Mouse (Mus musculus): ENCODE results near the gene Celf2. TPM values are rescaled to one million over a fixed set of nuclear protein-coding genes. Genes with fewer than 3 reads are reported as not detected.

Celf2 gene
- polyA plus RNA-seq, 1 experiment from 2014 or later: 131 TPM

DNA sequence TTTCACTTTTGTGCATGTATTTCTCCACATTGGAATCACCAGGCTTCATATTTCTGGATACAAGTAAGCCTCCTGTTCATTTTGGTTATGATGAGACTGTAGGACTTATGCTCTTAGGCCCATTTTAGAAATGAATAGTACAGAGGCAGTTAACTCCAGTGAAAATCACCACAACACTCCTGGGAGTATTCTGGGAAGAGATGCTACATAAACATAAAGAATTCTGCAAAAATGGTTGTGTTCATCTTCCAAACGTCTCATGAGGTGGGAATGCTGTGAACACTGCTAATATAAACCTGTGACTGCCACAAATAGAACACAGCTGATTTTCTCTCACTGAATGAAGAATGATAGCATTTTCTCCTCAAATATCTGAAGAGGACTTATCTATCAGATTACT is 130.6 kb downstream of the Celf2 start:
- Histone ChIP-seq H3K4me2 (replicated peaks) (no peak overlapping the region), H3K9ac (replicated peaks) (no peak overlapping the region), H3K36me3 (no peaks in the 10 kb centered on the region), H3K4me3 (no peak overlapping the region), H3K27ac (replicated peaks) (no peak overlapping the region), H3K4me1 (no peaks in the 10 kb centered on the region), H3K27me3 (no peaks in the 10 kb centered on the region), H3K9me3 (no peaks in the 10 kb centered on the region)
- 50% methylated on average over 1 of the region's 1 CpGs for WGBS
- ATAC-seq (ENCODE audit: low FRiP score, low read depth): no peak

DNA sequence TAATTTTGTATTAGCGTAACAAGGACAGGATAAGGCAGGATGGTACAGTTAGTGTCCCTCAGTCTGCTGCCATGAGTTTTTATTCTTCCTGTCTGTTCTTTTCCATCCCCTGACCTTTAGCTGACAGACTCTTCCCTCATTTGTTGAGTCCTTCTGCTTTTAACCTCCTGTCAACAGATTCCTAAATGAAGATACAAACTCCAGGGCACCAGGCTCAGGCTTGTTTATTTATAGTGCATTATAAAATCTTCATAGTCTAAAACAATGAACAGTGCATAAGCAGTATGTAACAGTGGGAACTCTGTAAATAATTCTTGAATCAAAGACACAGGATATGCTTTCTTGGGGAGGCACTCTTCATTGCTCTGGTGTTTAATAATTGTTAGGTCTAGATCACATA is 131.5 kb downstream of the Celf2 start:
- Histone ChIP-seq H3K27ac (replicated peaks) (no peak overlapping the region), H3K9ac (replicated peaks) (no peak overlapping the region), H3K9me3 (no peaks in the 10 kb centered on the region), H3K36me3 (no peaks in the 10 kb centered on the region), H3K4me2 (replicated peaks) (no peak overlapping the region), H3K4me3 (no peak overlapping the region), H3K4me1 (no peaks in the 10 kb centered on the region), H3K27me3 (no peaks in the 10 kb centered on the region)
- 95% methylated on average over 1 of the region's 1 CpGs for WGBS
- ATAC-seq (ENCODE audit: low FRiP score, low read depth): no peak

DNA sequence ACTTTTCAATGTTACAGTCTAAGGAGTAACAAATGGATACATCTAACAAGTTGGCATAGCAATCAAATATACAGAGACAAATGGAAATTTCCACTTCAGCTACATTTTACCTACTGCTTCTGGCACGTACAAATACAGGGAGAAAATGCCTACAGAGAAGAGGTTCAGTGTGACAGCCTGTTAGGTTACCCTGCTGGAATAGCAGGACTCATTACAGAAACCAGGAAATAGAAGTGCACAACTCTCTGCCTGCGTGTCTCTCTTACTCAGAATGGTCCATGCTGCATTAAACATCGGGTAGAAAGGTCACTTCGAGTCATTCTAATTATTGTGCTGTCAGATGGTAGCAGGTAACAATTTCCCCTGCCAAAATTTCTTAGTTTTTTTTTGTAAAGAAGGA is 141.6 kb downstream of the Celf2 start:
- ATAC-seq (ENCODE audit: low FRiP score, low read depth): no peak
- H3K4me3 ChIP-seq: no peak overlapping the region
- H3K9me3 ChIP-seq: no peaks in the 10 kb centered on the region
- WGBS: 87% methylated on average over 4 of the region's 4 CpGs
- no peak overlapping the region for H3K9ac ChIP-seq (replicated peaks)
- H3K4me2 ChIP-seq (replicated peaks): no peak overlapping the region
- H3K27me3 ChIP-seq: no peaks in the 10 kb centered on the region
- H3K27ac ChIP-seq (replicated peaks): no peak overlapping the region
- no peaks in the 10 kb centered on the region for H3K4me1 ChIP-seq
- no peaks in the 10 kb centered on the region for H3K36me3 ChIP-seq

- H3K4me1 ChIP-seq: no peaks in the 10 kb centered on the region
- no peaks in the 10 kb centered on the region for H3K9me3 ChIP-seq
- no peak overlapping the region for H3K27ac ChIP-seq (replicated peaks)
- no peak overlapping the region for H3K4me3 ChIP-seq
- no peak for ATAC-seq (ENCODE audit: low FRiP score, low read depth)
- WGBS: 58% methylated on average over 5 of the region's 5 CpGs
- H3K4me2 ChIP-seq (replicated peaks): no peak overlapping the region
- no peaks in the 10 kb centered on the region for H3K27me3 ChIP-seq
- H3K9ac ChIP-seq (replicated peaks): no peak overlapping the region
- H3K36me3 ChIP-seq: no peaks in the 10 kb centered on the region
Measured at GRCm38 (mm10) chr2:7359557-7359956, 149.8 kb downstream of the Celf2 start.

GRCm38 (mm10) chr2:7358816-7359215 is 150.5 kb downstream of the Celf2 start:
- 70% methylated on average over 3 of the region's 3 CpGs for WGBS
- H3K9ac ChIP-seq (replicated peaks): no peak overlapping the region
- no peak overlapping the region for H3K4me2 ChIP-seq (replicated peaks)
- H3K27ac ChIP-seq (replicated peaks): no peak overlapping the region
- no peak overlapping the region for H3K4me3 ChIP-seq
- H3K4me1 ChIP-seq: no peaks in the 10 kb centered on the region
- no peaks in the 10 kb centered on the region for H3K27me3 ChIP-seq
- no peaks in the 10 kb centered on the region for H3K36me3 ChIP-seq
- ATAC-seq (ENCODE audit: low FRiP score, low read depth): no peak
- no peaks in the 10 kb centered on the region for H3K9me3 ChIP-seq

DNA sequence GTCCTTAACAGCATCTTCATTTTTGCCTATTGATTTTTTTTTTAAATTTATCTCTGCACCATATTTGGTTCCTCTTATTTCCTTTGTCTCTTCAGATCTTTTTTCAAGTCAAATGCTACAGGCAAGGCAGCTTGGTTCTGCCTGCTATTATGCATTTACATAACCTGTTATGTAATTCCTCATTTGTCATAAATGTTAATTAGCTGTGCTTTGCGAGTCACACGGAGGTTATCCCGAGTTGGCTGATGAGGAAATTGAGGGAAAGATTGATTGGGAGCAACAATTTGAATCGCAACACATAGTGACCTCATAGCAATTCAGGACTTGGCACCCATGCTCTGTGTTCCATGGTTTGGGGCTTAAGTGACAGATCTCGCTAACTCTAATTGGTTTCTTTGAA is 158.1 kb downstream of the Celf2 start:
- H3K27ac ChIP-seq (replicated peaks): no peak overlapping the region
- H3K9ac ChIP-seq (replicated peaks): no peak overlapping the region
- ATAC-seq (ENCODE audit: low FRiP score, low read depth): no peak
- H3K36me3 ChIP-seq: no peaks in the 10 kb centered on the region
- H3K4me3 ChIP-seq: no peak overlapping the region
- no peaks in the 10 kb centered on the region for H3K27me3 ChIP-seq
- H3K4me1 ChIP-seq: no peaks in the 10 kb centered on the region
- H3K9me3 ChIP-seq: no peaks in the 10 kb centered on the region
- H3K4me2 ChIP-seq (replicated peaks): no peak overlapping the region
- WGBS: 93% methylated on average over 5 of the region's 5 CpGs

DNA sequence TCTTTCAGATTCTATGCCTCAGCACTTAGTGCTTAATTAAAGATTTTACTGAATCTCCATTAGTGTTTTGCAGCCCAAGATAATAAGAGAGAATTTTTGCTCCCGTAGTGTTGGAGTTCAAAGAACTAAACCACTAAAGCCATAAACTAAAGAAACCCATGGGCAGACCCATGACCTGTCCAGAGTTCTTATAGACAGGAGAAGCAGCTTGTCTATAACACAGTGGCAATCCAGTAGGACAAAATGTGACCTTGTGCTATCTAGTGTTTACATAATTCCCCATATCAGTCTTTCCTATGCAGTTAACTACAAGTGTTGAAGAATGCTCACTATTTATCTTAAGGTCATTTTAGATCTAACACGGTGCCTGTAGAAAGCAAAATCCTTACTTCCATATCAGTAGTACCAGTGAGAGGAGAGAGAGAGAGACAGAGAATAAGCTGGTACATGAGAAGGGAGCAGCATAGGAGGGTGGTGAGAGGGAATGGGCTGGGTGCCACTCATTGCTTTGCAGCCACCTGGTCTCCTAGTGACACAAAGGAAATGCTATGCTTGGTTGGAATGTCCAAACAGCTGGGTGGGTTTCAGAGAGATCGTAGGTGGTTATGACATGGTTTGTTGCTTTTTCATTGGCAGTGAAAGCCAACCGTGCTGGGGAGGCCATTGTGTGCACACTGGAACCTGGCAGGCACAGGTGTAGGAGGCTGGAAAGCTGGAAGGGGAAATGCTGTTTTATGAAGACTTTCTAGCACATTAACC is 162.5 kb downstream of the Celf2 start:
- Histone ChIP-seq H3K4me3 (no peak overlapping the region), H3K4me1 (no peaks in the 10 kb centered on the region), H3K27ac (replicated peaks) (no peak overlapping the region), H3K4me2 (replicated peaks) (no peak overlapping the region), H3K9ac (replicated peaks) (no peak overlapping the region), H3K9me3 (no peaks in the 10 kb centered on the region), H3K36me3 (no peaks in the 10 kb centered on the region), H3K27me3 (no peaks in the 10 kb centered on the region)
- WGBS: 90% methylated on average over 4 of the region's 4 CpGs
- no peak for ATAC-seq (ENCODE audit: low FRiP score, low read depth)

GRCm38 (mm10) chr2:7344951-7345350 is 164.4 kb downstream of the Celf2 start:
- Histone ChIP-seq H3K36me3 (no peaks in the 10 kb centered on the region), H3K9ac (replicated peaks) (no peak overlapping the region), H3K4me1 (no peaks in the 10 kb centered on the region), H3K27ac (replicated peaks) (no peak overlapping the region), H3K27me3 (no peaks in the 10 kb centered on the region), H3K4me3 (no peak overlapping the region), H3K9me3 (no peaks in the 10 kb centered on the region), H3K4me2 (replicated peaks) (no peak overlapping the region)
- no peak for ATAC-seq (ENCODE audit: low FRiP score, low read depth)
- 93% methylated on average over 2 of the region's 2 CpGs for WGBS

- ATAC-seq (ENCODE audit: low FRiP score, low read depth): no peak
- Histone ChIP-seq H3K27me3 (no peaks in the 10 kb centered on the region), H3K4me3 (no peak overlapping the region), H3K9ac (replicated peaks) (no peak overlapping the region), H3K4me1 (no peaks in the 10 kb centered on the region), H3K9me3 (no peaks in the 10 kb centered on the region), H3K27ac (replicated peaks) (no peak overlapping the region), H3K4me2 (replicated peaks) (no peak overlapping the region), H3K36me3 (no peaks in the 10 kb centered on the region)
- WGBS: 48% methylated on average over 8 of the region's 8 CpGs
Measured at GRCm38 (mm10) chr2:7342911-7343478, 166.4 kb downstream of the Celf2 start.

DNA sequence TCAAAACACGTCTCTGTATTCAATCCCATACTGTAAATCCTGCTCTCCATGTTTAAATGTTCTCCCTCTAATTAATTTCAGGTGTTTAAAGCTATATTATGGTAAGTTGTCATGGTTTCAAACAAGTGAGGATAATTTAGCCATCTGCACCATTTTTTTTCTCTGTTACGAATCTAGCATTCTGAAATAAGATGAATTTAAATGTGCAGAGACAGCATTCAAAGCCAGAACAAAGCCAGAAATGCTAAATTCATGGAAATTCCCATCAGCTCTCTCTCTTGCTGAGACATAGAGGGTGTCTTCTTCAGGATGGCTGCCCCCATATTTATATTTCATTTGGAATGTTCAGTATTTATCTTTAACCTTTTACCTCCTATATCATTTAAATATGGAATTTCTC is 174.5 kb downstream of the Celf2 start:
- no peaks in the 10 kb centered on the region for H3K9me3 ChIP-seq
- no peak overlapping the region for H3K4me3 ChIP-seq
- H3K4me2 ChIP-seq (replicated peaks): no peak overlapping the region
- no peak overlapping the region for H3K9ac ChIP-seq (replicated peaks)
- no peaks in the 10 kb centered on the region for H3K27me3 ChIP-seq
- H3K4me1 ChIP-seq: no peaks in the 10 kb centered on the region
- no peak for ATAC-seq (ENCODE audit: low FRiP score, low read depth)
- no peaks in the 10 kb centered on the region for H3K36me3 ChIP-seq
- WGBS: 84% methylated on average over 2 of the region's 2 CpGs
- H3K27ac ChIP-seq (replicated peaks): no peak overlapping the region

DNA sequence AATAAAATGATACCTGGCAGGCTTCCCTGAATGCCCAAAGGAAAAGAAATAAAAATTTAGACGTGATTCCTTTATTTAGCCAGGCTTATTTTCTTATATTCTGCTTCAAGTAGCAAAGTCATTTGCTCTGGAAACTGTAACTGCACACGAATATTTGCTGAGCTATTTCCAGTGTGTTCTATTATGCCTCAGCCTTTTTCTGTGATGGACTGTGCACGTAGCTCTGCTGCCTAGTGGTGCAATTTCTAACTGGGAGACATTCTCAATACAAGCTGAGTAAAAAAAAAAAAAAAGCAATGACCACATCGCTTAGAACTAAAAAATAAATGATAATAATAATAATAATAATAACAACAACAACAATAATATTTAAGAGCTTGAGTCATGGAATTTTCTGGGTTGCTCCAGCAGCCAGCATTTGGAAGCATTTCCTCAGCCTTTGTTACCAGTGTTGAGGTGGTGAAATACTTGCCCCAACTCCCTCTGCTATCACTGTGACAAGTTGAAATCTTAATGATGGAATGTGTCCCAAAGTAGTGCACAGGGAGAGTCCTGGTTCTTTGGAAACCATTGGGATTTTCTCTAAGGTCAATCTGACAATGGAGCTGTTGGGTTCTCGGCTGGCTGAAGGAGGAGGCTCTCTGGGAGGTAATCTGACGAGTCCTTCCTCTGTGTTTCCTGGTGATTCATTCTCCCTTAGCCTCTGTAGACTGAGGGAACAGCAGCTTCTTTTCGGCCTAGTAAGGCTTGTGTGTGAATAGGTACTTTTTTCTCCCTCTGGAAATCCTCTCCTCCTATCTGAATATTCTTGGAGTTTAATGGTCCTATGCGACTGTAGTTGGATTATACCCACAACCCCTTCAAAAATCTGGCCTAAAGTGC is 181.1 kb downstream of the Celf2 start:
- no peak overlapping the region for H3K27ac ChIP-seq (replicated peaks)
- H3K4me2 ChIP-seq (replicated peaks): no peak overlapping the region
- H3K27me3 ChIP-seq: no peaks in the 10 kb centered on the region
- no peaks in the 10 kb centered on the region for H3K4me1 ChIP-seq
- no peak overlapping the region for H3K4me3 ChIP-seq
- no peak overlapping the region for H3K9ac ChIP-seq (replicated peaks)
- 70% methylated on average over 8 of the region's 8 CpGs for WGBS
- no peak for ATAC-seq (ENCODE audit: low FRiP score, low read depth)
- H3K36me3 ChIP-seq: no peaks in the 10 kb centered on the region
- no peaks in the 10 kb centered on the region for H3K9me3 ChIP-seq

DNA sequence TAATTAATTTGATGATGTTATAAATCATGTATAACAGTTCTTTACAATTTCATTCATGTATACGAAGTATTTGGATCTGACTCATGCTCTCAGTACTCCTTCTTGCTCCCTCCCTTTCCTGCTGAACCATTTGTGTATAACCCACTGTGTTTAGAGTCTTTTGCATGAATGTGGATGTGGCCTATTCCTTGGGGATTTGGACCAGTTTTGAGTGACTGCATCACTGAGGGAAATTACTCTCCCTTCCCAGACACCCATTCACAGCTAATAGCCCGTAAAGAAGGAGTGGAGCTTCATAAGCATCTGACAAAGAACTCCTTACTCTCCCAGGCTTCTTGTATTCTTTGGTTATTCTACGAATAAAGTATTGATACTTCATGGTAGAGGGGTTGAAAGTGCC is 189.6 kb downstream of the Celf2 start:
- Histone ChIP-seq H3K4me2 (replicated peaks) (no peak overlapping the region), H3K9me3 (no peaks in the 10 kb centered on the region), H3K4me3 (no peak overlapping the region), H3K27me3 (no peaks in the 10 kb centered on the region), H3K36me3 (no peaks in the 10 kb centered on the region), H3K9ac (replicated peaks) (no peak overlapping the region), H3K4me1 (peaks cover 6% of the 10 kb centered on the region; the same call in 1 of the 2 replicates), H3K27ac (replicated peaks) (no peak overlapping the region)
- WGBS: 35% methylated on average over 3 of the region's 3 CpGs
- 0 out of 2 replicates have a peak, but pooled peaks have one; percentile 49 for ATAC-seq (ENCODE audit: low FRiP score, low read depth)

Data from midbrain, embryonic 12.5 days (tissue).